Mouse (Mus musculus) liver, embryonic 14.5 days (tissue): Measurements from ENCODE around the gene Ppp1r13l.

Experiments
- CTCF ChIP-seq: IDR thresholded peaks from 2 replicates; pipeline ENCODE4 v1.5.1; 2016; ENCODE audit warnings: antibody characterized with exemption, low read depth, control low read depth
- EP300 ChIP-seq: IDR thresholded peaks from 2 replicates; pipeline ENCODE4 v1.6.1; 2016; ENCODE audit warnings: antibody characterized with exemption, low read depth

- peak; percentile 25; the same call in 1 of the 2 replicates for TF ChIP-seq CTCF
- no peak for TF ChIP-seq EP300
Measured at GRCm38 (mm10) chr7:19382166-19382541, 22.6 kb downstream of the Ppp1r13l start.
